Mouse (Mus musculus) midbrain, embryonic 13.5 days (tissue): ENCODE data around the gene Tmem191c. TPM values are rescaled to one million over a fixed set of nuclear protein-coding genes. Genes with fewer than 3 reads are reported as not detected.

Experiments
- ATAC-seq: fragments of 200-750 bp; cut with Nextera tagmentation; 2 replicates; pipeline ENCODE4 v1.8.0; 2017; ENCODE audit warnings: mild to moderate bottlenecking, moderate TSS enrichment, moderate library complexity
- H3K27ac ChIP-seq: fragments of 300-500 bp; sonication (generic); 2 replicates; pipeline ENCODE4 v1.5.1; 2015; ENCODE audit warnings: inconsistent platforms, mild to moderate bottlenecking, moderate library complexity
- H3K27me3 ChIP-seq: fragments of 300-500 bp; sonication (generic); 2 replicates; pipeline ENCODE4 v1.6.1; 2015; ENCODE audit warnings: mild to moderate bottlenecking, inconsistent platforms
- H3K36me3 ChIP-seq: fragments of 300-500 bp; sonication (generic); 2 replicates; pipeline ENCODE4 v1.6.1; 2015; ENCODE audit warnings: mild to moderate bottlenecking, inconsistent platforms
- H3K4me1 ChIP-seq: fragments of 300-500 bp; sonication (generic); replicated peaks from 2 replicates; pipeline ENCODE4 v1.6.1; 2015; ENCODE audit warnings: inconsistent platforms
- H3K4me2 ChIP-seq: fragments of 300-500 bp; sonication (generic); replicated peaks from 2 replicates; pipeline ENCODE4 v1.6.1; 2015; ENCODE audit warnings: moderate library complexity, mild to moderate bottlenecking, inconsistent platforms
- H3K4me3 ChIP-seq: fragments of 300-500 bp; sonication (generic); replicated peaks from 2 replicates; pipeline ENCODE4 v1.5.1; 2015; ENCODE audit warnings: mild to moderate bottlenecking, inconsistent platforms
- H3K9ac ChIP-seq: fragments of 300-500 bp; sonication (generic); replicated peaks from 2 replicates; pipeline ENCODE4 v1.6.1; 2015; ENCODE audit warnings: mild to moderate bottlenecking, inconsistent platforms
- H3K9me3 ChIP-seq: fragments of 300-500 bp; sonication (generic); 2 replicates; pipeline ENCODE4 v1.6.1; 2016; ENCODE audit warnings: mild to moderate bottlenecking, inconsistent platforms
- WGBS: fragments of 180-500 bp; shearing (Covaris S2); methylation state at CpG from one replicate; pipeline ENCODE4 v1.1.7; 2015; 5-methylcytosine and 5-hydroxymethylcytosine counted together
- polyA plus RNA-seq: library from polyadenylated mRNA; unstranded; fragments of >200 nt; fragmentation: Nextera tagmentation; extraction: Ambion mirVana; gene quantifications from 2 replicates; pipeline ENCODE4 v1.2.1, GENCODE M21; 2015

Gene Tmem191c
- polyA plus RNA-seq, 1 experiment from 2014 or later: 28.1 TPM

DNA sequence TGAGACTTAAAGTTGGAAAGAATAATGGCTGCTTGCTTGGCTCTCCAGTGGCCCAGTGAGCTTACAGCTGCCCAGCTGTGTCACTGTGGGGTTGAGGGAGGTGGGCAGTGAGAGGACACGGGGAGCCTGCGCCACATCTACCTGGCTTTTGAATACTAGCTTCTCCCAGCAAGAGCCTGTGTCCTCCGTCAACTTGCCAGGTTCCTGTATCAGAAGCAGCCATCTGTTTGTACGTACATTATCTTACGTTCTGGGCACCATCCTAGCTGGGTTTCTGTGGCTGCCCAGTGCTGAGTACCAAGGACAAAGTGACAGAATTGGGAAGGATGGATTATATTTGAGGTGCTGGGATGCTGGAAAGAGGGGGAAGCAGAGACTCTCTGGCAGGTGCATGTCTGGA is 6.0 kb upstream of the Tmem191c start:
- Histone ChIP-seq H3K4me2 (no peak overlapping the region), H3K4me1 (no peaks in the 10 kb centered on the region), H3K9ac (no peak overlapping the region), H3K27me3 (no peaks in the 10 kb centered on the region), H3K9me3 (0 out of 2 replicates have a peak, but pooled peaks cover 5% of the 10 kb centered on the region), H3K36me3 (peaks cover 3% of the 10 kb centered on the region; the same call in 1 of the 2 replicates), H3K4me3 (no peak overlapping the region), H3K27ac (no peak overlapping the region)
- WGBS: 93% methylated on average over 5 of the region's 5 CpGs
- ATAC-seq: no peak

- Histone ChIP-seq H3K4me3 (no peak overlapping the region), H3K9me3 (0 out of 2 replicates have a peak, but pooled peaks cover 5% of the 10 kb centered on the region), H3K4me1 (no peaks in the 10 kb centered on the region), H3K27ac (no peak overlapping the region), H3K27me3 (no peaks in the 10 kb centered on the region), H3K4me2 (no peak overlapping the region), H3K9ac (no peak overlapping the region), H3K36me3 (peaks cover 3% of the 10 kb centered on the region; the same call in 1 of the 2 replicates)
- no peak for ATAC-seq
- WGBS: 66% methylated on average over 4 of the region's 4 CpGs
Measured at GRCm38 (mm10) chr16:17271124-17271523, 4.8 kb upstream of the Tmem191c start.

DNA sequence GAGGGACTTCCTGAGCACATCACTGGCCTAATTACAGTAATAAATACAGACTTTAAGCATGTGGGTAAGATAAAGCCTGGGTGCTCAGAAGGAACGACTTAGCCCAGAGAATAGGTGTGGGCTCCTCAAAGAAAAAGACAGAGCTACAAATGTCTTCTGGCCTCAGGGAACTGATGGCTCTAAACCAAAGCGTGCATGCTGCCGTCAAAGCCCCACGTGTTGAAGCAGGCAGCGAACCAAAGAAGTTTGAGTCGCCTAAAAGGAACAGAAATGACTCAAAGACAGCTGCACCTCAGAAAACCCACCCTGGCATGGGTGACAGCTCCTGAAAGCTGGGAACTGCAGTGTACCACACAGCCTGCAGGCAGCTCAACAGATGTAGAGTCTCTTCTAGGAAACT is 4.0 kb upstream of the Tmem191c start:
- Histone ChIP-seq H3K27me3 (peaks cover 4% of the 10 kb centered on the region), H3K27ac (no peak overlapping the region), H3K9ac (no peak overlapping the region), H3K9me3 (0 out of 2 replicates have a peak, but pooled peaks cover 5% of the 10 kb centered on the region), H3K4me1 (peaks cover 7% of the 10 kb centered on the region), H3K36me3 (peaks cover 3% of the 10 kb centered on the region; the same call in 1 of the 2 replicates), H3K4me2 (no peak overlapping the region), H3K4me3 (no peak overlapping the region)
- ATAC-seq: no peak
- 83% methylated on average over 6 of the region's 6 CpGs for WGBS

GRCm38 (mm10) chr16:17276164-17277151 is 581 bp downstream of the Tmem191c start:
- under 1% methylated on average over 62 of the region's 62 CpGs for WGBS
- H3K36me3 ChIP-seq: peaks cover 28% of the 10 kb centered on the region
- peaks cover 22% of the 10 kb centered on the region for H3K4me1 ChIP-seq
- H3K27ac ChIP-seq: peak overlapping the region; percentile 85
- H3K27me3 ChIP-seq: peaks cover 37% of the 10 kb centered on the region
- no peaks in the 10 kb centered on the region for H3K9me3 ChIP-seq
- ATAC-seq: peak; percentile 91
- peak overlapping the region; percentile 70 for H3K9ac ChIP-seq
- H3K4me2 ChIP-seq: peak overlapping the region; percentile 85
- peak overlapping the region; percentile 55 for H3K4me3 ChIP-seq

GRCm38 (mm10) chr16:17277342-17278211 is 1.7 kb downstream of the Tmem191c start:
- peaks cover 37% of the 10 kb centered on the region for H3K27me3 ChIP-seq
- H3K36me3 ChIP-seq: peaks cover 39% of the 10 kb centered on the region
- H3K9ac ChIP-seq: peak overlapping the region; percentile 70
- peaks cover 22% of the 10 kb centered on the region for H3K4me1 ChIP-seq
- peak overlapping the region; percentile 85 for H3K4me2 ChIP-seq
- no peaks in the 10 kb centered on the region for H3K9me3 ChIP-seq
- ATAC-seq: peak; percentile 44
- WGBS: 2% methylated on average over 61 of the region's 61 CpGs
- peak overlapping the region; percentile 55 for H3K4me3 ChIP-seq
- no peak overlapping the region for H3K27ac ChIP-seq

DNA sequence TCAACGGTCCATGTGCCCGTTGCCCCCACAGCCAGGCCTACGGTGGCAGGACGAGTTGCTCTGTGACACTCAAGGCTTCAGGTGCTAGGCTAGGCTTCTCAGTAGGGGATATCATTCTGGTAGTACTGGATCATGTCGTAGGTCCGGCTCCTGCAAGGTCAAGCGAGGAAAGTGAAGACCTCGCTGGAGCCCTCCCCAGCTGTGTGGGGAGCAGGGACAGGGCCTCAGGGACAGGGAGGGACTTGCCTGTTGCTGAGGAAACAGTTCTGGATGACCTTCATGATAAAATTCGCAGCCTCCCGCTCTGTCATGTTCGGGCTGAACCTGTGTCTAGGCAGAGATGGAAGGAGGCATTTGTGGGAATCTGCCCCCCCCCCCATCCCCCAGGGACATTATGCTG is 4.6 kb downstream of the Tmem191c start:
- Histone ChIP-seq H3K36me3 (peaks cover 68% of the 10 kb centered on the region), H3K9ac (no peak overlapping the region), H3K27me3 (peaks cover 37% of the 10 kb centered on the region), H3K9me3 (no peaks in the 10 kb centered on the region), H3K4me2 (no peak overlapping the region), H3K27ac (no peak overlapping the region), H3K4me1 (peaks cover 22% of the 10 kb centered on the region), H3K4me3 (no peak overlapping the region)
- WGBS: 91% methylated on average over 11 of the region's 11 CpGs
- ATAC-seq: no peak

DNA sequence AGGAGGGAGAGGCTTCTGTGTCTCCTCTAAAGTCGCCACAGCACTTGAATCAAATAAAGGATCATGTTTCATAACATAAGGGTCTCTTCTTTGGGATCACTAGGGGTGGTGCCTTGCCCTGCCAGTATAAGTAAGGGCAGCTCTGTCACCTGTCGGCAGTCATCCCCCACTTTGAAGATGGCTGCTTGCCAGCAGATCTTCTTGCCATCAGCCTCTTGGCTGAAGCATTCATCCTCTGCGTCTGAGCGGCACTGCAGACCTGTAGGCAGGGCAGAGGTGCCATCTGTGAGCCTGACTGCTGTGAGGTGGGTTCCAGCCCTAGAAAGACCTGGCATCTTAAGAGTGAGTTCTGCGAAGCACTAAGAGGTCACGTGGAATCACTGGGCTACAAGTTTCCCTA is 7.3 kb downstream of the Tmem191c start:
- H3K36me3 ChIP-seq: peaks cover 91% of the 10 kb centered on the region
- no peak overlapping the region for H3K4me3 ChIP-seq
- no peaks in the 10 kb centered on the region for H3K9me3 ChIP-seq
- H3K27ac ChIP-seq: no peak overlapping the region
- H3K4me2 ChIP-seq: no peak overlapping the region
- H3K9ac ChIP-seq: no peak overlapping the region
- peaks cover 2% of the 10 kb centered on the region for H3K4me1 ChIP-seq
- WGBS: 88% methylated on average over 6 of the region's 6 CpGs
- ATAC-seq: no peak
- peaks cover 20% of the 10 kb centered on the region for H3K27me3 ChIP-seq

GRCm38 (mm10) chr16:17287103-17287502 is 11.2 kb downstream of the Tmem191c start:
- H3K27ac ChIP-seq: no peak overlapping the region
- H3K27me3 ChIP-seq: no peaks in the 10 kb centered on the region
- 90% methylated on average over 2 of the region's 2 CpGs for WGBS
- no peak overlapping the region for H3K4me2 ChIP-seq
- no peaks in the 10 kb centered on the region for H3K4me1 ChIP-seq
- no peak overlapping the region for H3K4me3 ChIP-seq
- peaks cover 84% of the 10 kb centered on the region for H3K36me3 ChIP-seq
- ATAC-seq: no peak
- H3K9me3 ChIP-seq: no peaks in the 10 kb centered on the region
- no peak overlapping the region for H3K9ac ChIP-seq

- Histone ChIP-seq H3K9me3 (no peaks in the 10 kb centered on the region), H3K27me3 (no peaks in the 10 kb centered on the region), H3K4me3 (no peak overlapping the region), H3K4me1 (no peaks in the 10 kb centered on the region), H3K36me3 (peaks cover 78% of the 10 kb centered on the region), H3K27ac (no peak overlapping the region), H3K4me2 (no peak overlapping the region), H3K9ac (no peak overlapping the region)
- WGBS: 97% methylated on average over 2 of the region's 2 CpGs
- ATAC-seq: no peak
Measured at GRCm38 (mm10) chr16:17291016-17291415, 15.1 kb downstream of the Tmem191c start.

GRCm38 (mm10) chr16:17292751-17293150 is 16.9 kb downstream of the Tmem191c start:
- H3K4me2 ChIP-seq: no peak overlapping the region
- 6% methylated on average over 2 of the region's 2 CpGs for WGBS
- no peaks in the 10 kb centered on the region for H3K4me1 ChIP-seq
- H3K9me3 ChIP-seq: no peaks in the 10 kb centered on the region
- H3K27ac ChIP-seq: no peak overlapping the region
- no peak overlapping the region for H3K4me3 ChIP-seq
- peaks cover 79% of the 10 kb centered on the region for H3K36me3 ChIP-seq
- no peaks in the 10 kb centered on the region for H3K27me3 ChIP-seq
- ATAC-seq: peak; percentile 58
- no peak overlapping the region for H3K9ac ChIP-seq

- Histone ChIP-seq H3K36me3 (peaks cover 97% of the 10 kb centered on the region), H3K27ac (no peak overlapping the region)
- 91% methylated on average over 3 of the region's 3 CpGs for WGBS
Measured at GRCm38 (mm10) chr16:17300818-17301217, 24.9 kb downstream of the Tmem191c start.

More at GRCm38 (mm10) chr16:17300818-17301217, 24.9 kb downstream of the Tmem191c start:
- no peak overlapping the region for H3K4me2 ChIP-seq
- H3K27me3 ChIP-seq: no peaks in the 10 kb centered on the region
- H3K9me3 ChIP-seq: no peaks in the 10 kb centered on the region
- H3K9ac ChIP-seq: no peak overlapping the region
- H3K4me1 ChIP-seq: no peaks in the 10 kb centered on the region
- H3K4me3 ChIP-seq: no peak overlapping the region
- ATAC-seq: no peak
